Mouse (Mus musculus) lung, adult 2 months (tissue): ENCODE data around the gene Dennd2d.

Experiments used
- CTCF ChIP-seq: fragments of 200-500 bp; IDR thresholded peaks from 2 replicates; pipeline ENCODE4 v1.5.1; 2011; ENCODE audit warnings: mild to moderate bottlenecking, low read length, control low read depth; ENCODE audit not compliant: insufficient read depth
- POLR2A ChIP-seq: fragments of 200-500 bp; IDR thresholded peaks from 2 replicates; pipeline ENCODE4 v1.6.1; 2011; ENCODE audit warnings: low read depth, mild to moderate bottlenecking, control low read depth, low read length, borderline replicate concordance; ENCODE audit errors: extremely low read depth

GRCm38 (mm10) chr3:106457298-106457869 is 24.8 kb upstream of the Dennd2d start:
- TF ChIP-seq CTCF (no peak), POLR2A (no peak)
